Mouse (Mus musculus) brown adipose tissue, adult 24 weeks (tissue): ENCODE measurements around the gene P3h4. TPM values are rescaled to one million over a fixed set of nuclear protein-coding genes. Genes with fewer than 3 reads are reported as not detected.

Source experiments
- H3K27ac ChIP-seq: fragments of 200-500 bp; replicated peaks from 2 replicates; pipeline ENCODE4 v1.5.1; 2012; ENCODE audit warnings: low read depth, mild to moderate bottlenecking, low read length
- H3K4me1 ChIP-seq: fragments of 200-500 bp; 2 replicates; pipeline ENCODE4 v1.6.1; 2012; ENCODE audit warnings: low read length, mixed read lengths; ENCODE audit not compliant: control insufficient read depth, insufficient read depth, insufficient read length
- H3K4me3 ChIP-seq: fragments of 200-500 bp; 2 replicates; pipeline ENCODE4 v1.5.1; 2012; ENCODE audit warnings: low read depth, mild to moderate bottlenecking, low read length, moderate library complexity; ENCODE audit not compliant: insufficient read depth
- polyA plus RNA-seq: library from polyadenylated mRNA; stranded (reverse); fragments of >200 nt; gene quantifications from 2 replicates; pipeline ENCODE4 v1.2.4, GENCODE M21; 2012; ENCODE audit not compliant: missing spikeins, insufficient read depth, insufficient read length

P3h4 gene
- 5.7 and 9.8 TPM in 2 replicates for polyA plus RNA-seq

DNA sequence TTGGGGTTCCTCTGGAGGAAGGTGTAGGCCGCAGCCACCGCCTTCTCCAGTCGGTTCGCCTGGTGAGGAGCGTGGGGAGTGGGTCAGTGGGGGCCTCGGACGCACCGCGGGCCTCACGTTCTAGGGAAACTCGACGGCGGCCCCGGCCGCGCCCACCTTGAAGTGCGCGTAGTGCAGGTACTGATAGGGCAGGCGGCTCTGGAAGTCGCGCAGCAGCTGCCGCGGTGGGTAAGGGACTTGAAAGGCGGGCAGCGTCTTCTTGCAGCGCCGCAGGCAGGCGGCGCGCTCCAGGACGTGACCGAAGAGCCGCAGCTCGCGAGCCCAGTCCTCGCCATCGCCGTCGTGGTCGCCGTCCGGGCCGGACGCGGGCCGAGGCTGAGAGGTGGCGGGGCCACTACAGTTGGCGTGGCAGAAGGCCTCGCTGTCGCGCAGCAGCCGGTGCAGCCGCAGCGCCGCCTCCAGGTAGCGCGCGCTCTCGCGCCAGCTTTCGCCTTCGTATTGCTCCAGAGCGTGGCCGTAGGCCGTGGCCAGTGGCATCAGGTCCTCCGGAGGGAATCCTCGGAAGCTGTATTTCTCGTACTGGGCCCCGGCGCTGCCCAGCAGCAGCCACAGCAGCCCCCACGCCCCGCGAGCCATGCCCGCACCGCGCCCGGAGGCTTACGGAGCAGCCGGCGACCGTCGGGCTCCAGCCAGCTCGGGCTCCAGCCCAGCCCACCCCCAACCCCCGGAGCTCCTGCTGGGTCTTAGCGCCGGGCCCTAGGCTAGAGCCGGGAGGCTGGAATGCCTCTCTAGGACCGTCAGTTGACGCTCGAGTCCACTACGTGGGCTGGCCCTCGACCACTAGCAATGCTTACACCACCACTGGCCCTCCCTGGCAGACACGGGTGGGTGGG is at the start of gene P3h4:
Gene P3h4, minus strand, starts transcription at position 816 of the 893 bp plus-strand sequence.
- no peaks in the 10 kb centered on the region; the same call in 1 of the 2 replicates for H3K4me1 ChIP-seq
- peak within 1 kb of the TSS; percentile 77 for H3K4me3 ChIP-seq
- peak within 1 kb of the TSS; percentile 46; the same call in 1 of the 2 replicates for H3K27ac ChIP-seq

DNA sequence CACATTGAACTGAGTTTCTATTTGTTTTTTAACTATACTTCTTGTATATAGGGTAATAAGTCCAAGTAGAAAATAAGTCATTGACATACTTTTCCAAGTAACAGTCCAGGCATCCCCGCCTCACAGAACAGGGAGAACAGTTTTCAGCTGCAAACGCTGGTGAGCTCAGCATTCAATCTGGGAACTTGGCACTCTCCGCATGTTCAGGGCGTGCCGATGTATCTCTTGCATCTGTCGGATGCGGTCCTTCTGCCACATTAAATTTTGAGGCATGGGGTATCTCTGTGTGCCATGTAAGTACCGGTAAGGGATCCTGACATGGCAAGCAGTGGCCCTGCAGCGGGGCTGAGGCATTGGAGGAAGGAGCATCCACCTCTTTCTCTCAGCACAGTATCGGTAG is 48.1 kb upstream of the P3h4 start:
- Histone ChIP-seq H3K27ac (no peak overlapping the region), H3K4me3 (no peak overlapping the region), H3K4me1 (no peaks in the 10 kb centered on the region)

DNA sequence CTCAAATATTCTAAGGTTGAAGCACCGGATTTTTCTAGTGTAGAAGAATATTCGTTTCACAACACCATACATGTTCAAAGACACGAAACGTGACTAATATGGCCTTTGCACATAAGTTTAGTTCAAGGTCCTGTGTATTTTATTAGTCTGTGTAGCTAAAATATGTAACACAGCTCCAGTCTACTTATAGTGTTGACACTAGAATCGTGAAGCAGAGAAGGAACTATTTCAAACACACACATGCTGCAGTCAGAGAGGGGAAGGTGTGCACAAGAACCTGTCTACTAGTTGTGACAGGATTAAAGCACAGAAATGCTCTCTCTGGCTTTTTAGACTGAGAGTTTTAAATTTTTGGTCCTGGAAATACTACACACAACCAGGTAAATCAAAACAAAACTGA is 43.1 kb upstream of the P3h4 start:
- Histone ChIP-seq H3K27ac (no peak overlapping the region), H3K4me1 (no peaks in the 10 kb centered on the region), H3K4me3 (no peak overlapping the region)

DNA sequence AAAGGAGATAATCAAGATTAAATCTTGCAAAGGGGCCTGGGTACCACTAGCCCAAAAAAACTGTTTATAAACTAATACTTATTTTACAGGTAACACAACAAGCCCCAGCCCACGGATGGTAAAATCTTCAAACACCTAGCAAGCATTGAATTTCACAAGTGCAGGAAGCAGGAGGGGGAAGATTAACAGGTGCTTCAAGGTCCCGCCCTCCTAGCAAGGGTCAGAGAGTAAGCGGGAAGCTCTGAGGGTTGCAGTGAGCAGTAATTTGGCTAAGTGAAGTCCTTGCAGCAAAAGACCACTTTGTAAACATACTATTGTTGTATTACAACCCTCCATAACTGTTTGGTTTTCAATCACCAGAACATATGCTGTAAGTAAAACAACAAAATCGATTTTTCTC is 42.6 kb upstream of the P3h4 start:
- H3K4me3 ChIP-seq, result no peak overlapping the region
- H3K27ac ChIP-seq, result no peak overlapping the region

DNA sequence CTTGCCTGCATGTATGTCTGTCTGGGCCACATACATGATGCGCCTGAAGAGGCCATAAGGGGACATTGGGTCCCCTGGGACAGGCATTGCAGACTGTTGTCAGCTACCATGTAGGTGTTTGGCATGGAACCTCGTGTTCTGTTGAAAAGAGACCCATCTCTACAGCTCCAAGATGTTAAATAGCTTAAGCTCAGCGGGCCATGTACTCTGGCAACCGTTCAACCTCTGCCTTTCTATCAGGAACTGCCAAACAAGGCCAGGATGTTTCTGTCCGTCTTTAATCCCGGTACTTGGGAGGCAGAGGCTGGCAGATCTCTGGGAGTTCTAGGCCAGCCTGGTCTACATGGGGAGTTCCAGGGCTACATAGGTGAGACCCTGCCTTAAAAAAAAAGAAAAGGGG is 28.0 kb upstream of the P3h4 start:
- Histone ChIP-seq H3K4me1 (peaks cover 3% of the 10 kb centered on the region; the same call in 1 of the 2 replicates), H3K4me3 (no peak overlapping the region), H3K27ac (no peak overlapping the region)

More for the DNA sequence above, 42.6 kb upstream of the P3h4 start:
- no peaks in the 10 kb centered on the region for H3K4me1 ChIP-seq

DNA sequence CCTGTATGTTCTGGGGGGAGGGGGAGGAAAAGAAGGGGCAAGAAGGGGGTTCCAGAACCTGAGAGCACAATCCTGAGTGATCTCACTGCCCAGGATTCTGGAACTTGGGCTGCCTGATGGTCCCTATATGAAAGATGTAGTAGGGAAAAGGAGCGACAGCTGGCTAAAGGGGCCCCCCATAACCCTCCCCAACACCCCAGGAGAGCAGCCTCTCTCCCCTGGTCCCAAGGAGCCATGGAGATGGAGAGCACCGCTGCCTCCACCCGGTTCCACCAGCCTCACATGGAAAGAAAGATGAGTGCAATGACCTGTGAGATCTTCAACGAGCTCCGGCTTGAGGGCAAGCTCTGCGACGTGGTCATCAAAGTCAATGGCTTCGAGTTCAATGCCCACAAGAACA is 27.2 kb upstream of the P3h4 start, which contains the start of the genes Nt5c3b and Klhl10:
Gene Nt5c3b, minus strand, starts transcription at position 12 of the 400 bp plus-strand sequence.
Gene Klhl10, plus strand, starts transcription at position 121 of the 400 bp plus-strand sequence.
- Histone ChIP-seq H3K4me3 (peak within 1 kb of the TSS; percentile 87), H3K27ac (no peak within 1 kb of the TSS), H3K4me1 (peaks cover 3% of the 10 kb centered on the region; the same call in 1 of the 2 replicates)

DNA sequence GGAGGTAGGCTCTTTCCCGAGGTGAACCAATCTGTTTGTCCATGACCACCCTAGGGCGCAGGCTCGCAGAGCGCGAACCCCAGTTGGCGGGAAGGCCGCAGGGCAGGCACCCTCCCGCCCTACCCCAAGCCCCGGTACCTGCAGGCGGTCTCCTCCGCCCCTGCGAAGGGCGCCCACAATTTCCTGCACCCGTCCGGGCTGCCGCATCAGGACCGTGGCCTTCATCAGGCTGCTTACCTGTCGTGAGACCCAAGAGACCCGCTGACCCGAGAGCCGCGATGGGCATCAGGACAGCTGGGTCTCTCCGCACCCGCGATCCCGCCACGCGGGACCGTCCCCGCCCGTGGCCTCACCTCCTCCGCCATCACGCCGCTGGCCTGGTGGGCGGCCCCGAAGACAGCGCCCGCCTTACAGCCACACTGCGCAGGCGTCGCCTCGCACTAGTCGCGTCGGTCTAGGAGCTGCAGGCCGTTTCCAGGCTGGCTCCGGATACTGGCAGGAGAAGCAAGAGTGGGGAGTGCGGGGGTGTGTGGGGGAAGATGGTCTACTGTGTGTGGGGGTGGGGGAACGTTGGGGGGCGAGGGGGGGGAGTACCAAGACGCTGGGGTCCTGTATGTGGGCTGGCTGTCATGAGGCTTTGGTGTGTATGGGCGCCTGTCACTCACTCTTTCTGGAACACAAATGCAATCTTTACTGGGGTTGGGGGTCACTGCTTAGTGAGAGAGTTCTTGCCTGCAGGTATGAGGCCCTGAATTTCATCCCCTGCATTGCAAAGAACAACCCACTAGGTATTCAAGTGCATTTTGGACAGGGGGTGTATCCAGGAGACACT is 26.3 kb upstream of the P3h4 start:
- Histone ChIP-seq H3K4me1 (peaks cover 3% of the 10 kb centered on the region; the same call in 1 of the 2 replicates), H3K27ac (no peak overlapping the region)

DNA sequence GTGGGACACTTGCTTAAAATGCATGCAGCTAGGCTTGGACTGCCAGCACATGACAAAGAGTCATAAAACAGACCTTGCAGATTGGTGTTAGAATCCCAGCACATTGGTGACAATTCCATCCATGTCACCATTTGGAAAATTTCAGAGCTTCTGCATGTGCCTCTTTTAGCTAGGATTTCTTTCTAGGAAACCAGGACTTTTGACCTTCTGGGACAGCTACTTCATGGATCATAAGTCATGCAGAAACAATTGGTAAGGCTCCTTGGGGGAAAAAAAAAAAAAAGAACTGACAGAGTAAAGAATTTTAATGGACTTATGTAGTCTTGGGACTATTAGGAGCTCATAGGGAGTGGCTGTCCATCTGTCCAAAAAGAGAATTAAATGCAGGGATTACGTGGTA is 23.3 kb upstream of the P3h4 start:
- Histone ChIP-seq H3K27ac (no peak overlapping the region), H3K4me3 (no peak overlapping the region), H3K4me1 (peaks cover 3% of the 10 kb centered on the region; the same call in 1 of the 2 replicates)

More for the DNA sequence above, 26.3 kb upstream of the P3h4 start:
- peak overlapping the region; percentile 87 for H3K4me3 ChIP-seq

DNA sequence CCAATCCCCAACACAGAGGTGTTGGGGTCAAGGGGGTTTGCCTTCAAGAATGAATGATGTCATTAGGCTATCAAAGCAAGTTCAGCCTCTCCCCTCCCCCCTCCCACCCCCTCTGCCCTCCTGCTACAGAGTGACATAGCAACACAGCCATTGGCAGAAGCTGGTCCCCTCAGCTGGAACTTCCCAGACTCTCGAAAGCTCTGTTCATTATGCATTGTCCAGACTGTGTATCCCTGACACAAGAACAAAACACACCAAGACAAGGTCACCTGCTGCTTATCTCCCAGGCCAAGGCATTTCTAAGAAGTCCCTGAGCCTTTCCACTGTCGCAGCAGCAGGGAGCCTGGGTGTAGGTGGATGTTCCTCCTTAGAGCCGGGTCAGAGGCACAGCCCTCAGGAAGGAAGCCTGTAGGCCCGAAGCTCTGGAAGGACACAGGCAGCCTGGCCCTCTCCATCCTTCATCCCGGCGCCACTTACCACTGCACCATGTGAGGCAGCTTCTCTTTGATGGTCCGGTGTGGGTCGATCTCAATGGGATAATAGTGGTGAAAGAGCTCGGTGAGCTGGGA is 21.1 kb upstream of the P3h4 start:
- H3K4me1 ChIP-seq, result peaks cover 3% of the 10 kb centered on the region; the same call in 1 of the 2 replicates
- H3K27ac ChIP-seq, result no peak overlapping the region
- H3K4me3 ChIP-seq, result no peak overlapping the region

DNA sequence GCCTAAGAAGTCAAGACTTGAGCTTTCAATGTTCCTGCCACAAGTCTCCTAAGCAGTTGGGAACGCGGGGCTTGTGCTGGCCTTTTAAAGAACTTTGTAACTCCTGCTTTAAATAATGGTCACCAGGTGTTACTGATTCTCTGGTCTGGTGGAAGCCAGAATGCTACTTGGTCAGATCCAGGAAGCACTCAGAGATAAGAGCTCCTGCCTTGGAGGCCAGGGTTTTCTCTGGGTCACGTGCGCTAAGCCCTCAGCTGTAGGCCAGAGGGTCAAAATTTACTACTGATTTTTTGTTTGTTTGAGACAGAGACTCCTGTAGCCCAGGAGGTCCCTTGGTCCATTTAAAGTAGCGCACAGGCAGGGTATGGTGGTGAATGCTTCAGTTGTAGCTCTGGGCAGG is 17.4 kb upstream of the P3h4 start:
- no peak overlapping the region for H3K27ac ChIP-seq
- no peak overlapping the region for H3K4me3 ChIP-seq
- H3K4me1 ChIP-seq, result no peaks in the 10 kb centered on the region

DNA sequence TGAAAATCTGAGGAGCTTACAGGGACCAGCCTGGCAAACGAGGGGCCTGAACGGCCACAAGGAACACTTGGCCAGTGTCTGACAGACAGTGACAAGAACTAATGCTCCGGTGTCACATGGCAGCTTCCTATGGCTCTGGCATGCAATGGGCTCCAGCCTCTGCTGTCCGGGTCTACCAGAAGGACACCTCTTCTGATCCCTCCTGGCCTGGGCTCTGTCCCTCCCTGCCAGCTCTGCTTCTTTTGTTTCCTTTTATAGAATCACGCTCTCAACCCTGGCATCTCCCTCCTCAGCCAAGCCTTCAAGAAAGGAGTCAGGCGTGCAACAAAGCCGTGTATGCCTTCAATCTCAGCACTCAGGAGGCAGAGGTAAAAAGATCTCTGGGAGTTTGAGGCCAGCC is 15.4 kb upstream of the P3h4 start:
- Histone ChIP-seq H3K27ac (no peak overlapping the region), H3K4me3 (no peak overlapping the region), H3K4me1 (no peaks in the 10 kb centered on the region)

DNA sequence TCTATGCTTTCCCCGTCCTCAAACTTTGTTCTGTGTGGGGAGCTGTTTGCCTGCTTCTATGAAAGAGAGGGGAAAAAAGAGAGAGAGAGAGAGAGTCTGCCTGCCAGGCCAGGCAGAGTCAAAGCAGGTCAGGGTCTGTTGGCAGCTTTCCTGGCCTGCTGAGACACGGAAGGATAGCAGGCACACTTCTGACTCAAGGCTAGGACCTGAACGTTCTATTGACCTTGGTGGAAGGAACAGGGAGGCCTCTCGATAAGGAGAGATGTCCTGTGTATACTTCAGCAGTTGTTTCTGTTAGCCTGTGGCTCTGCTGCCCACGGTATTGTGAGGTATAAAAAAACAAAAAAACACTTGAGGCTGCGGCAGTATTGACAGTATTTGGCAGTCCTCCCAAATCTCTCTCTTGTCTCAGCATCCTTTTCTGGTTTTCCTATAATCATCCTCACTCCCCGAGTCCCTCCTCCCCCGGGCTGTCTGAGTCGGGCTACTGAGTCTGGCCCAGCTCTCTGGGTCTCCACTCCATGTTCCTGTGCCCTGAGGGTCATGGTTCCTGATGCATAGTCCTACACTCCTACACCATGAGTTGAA is 14.1 kb upstream of the P3h4 start:
- Histone ChIP-seq H3K4me3 (no peak overlapping the region), H3K27ac (no peak overlapping the region)

DNA sequence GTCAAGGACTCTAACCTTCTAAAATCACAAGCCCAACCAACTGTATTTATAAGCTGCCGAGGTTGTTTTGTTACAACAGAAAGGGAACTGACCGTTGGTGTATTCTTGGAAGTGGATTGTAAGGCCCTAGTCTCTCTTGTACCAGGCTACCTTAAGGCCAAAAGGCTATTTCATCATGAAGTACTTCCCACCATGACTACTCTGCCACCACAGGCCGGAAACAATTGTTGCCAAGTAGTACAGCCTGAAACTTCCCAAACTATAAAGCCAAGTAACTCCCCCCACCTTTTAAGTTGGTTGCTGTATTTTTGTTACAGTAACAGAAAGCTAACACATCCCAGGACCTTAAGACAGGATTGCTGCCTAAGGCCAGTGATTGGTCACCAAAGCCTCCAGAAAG is 12.2 kb upstream of the P3h4 start:
- H3K4me1 ChIP-seq, result no peaks in the 10 kb centered on the region
- H3K4me3 ChIP-seq, result no peak overlapping the region
- H3K27ac ChIP-seq, result no peak overlapping the region

More for the DNA sequence above, 14.1 kb upstream of the P3h4 start:
- H3K4me1 ChIP-seq, result no peaks in the 10 kb centered on the region

DNA sequence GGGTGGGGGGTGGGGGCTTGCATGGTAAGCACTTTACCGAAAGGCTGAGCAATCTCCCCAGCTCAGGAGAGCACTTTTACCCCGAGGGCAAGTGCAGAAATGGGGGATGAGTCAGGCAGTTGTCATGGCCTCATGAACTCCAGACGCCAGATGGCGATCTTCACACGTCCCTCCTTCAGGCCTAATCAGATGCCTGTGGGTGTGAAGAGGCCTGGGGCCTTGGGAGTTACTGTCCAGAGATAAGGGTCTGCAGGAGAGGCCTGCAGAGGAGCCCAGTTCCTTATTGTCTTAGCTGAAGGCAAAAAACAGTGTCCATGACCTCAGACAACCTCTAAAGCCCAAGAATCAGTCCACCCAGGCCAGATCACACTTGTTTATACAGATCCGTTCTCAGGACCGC is 11.2 kb upstream of the P3h4 start:
- Histone ChIP-seq H3K27ac (no peak overlapping the region), H3K4me1 (no peaks in the 10 kb centered on the region), H3K4me3 (no peak overlapping the region)
